29 mouse cellular contexts compared by ENCODE assay signal in the genomic region with DNA sequence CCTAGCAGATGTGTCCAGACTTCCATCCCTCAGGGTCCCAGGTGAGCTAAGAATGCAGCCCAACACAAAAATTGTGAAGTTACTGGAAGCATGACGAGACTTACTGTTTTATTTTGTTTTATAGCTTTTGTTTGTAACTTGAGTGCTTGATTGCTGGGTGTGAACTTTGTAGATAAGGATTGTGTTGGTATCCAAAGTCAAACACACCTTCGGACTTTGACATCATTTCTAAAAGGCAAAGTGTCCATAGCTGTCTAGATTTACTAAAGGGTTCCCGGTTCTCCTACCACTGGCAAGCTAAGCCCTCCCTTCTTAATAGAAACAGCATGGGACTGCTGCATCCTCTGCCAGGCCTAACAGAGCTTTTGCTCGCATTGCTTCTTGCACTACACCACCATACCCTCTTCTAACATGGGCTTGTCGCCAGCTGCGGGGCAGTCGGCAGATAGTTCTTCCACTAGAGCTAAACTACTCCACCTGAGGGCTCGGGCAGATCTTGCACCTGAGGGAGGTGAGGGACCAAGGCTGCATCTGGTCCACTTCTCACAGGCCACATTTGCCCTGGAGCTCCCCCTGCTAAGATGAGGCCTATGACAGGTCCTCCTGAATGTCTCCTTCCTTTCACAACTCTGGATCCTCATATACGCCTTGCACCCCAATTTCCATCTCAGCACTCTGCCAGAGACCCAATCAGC. TPM values are rescaled to one million over a fixed set of nuclear protein-coding genes. Genes with fewer than 3 reads are reported as not detected.
DNase-seq lines count a peak whose midpoint lies in the region; ATAC-seq and TF ChIP-seq lines count a peak whose summit lies in the region.
"Had no signal": no experiment of that assay in that cellular context is flagged by ENCODE, and none has a peak within 500 bp of the region (broad histone marks: within the 10 kb centered on the region; RNA-seq: fewer than 3 reads in every experiment).

No protein-coding gene starts in this region.

- no peaks in the 10 kb centered on the region for H3K27me3 ChIP-seq in liver, embryonic 16.5 days (ENCODE audit: control insufficient read depth, insufficient read depth, low read depth, low read length)
- H3K27me3 ChIP-seq in liver, embryonic 11.5 days (replicated peaks; ENCODE audit: control insufficient read depth, insufficient read depth, low read length): no peaks in the 10 kb centered on the region
- no peaks in the 10 kb centered on the region for H3K27me3 ChIP-seq in intestine, embryonic 16.5 days (replicated peaks; ENCODE audit: control insufficient read depth, insufficient read depth, low read length)
- no peaks in the 10 kb centered on the region for H3K27me3 ChIP-seq in liver, postnatal 0 days (ENCODE audit: insufficient read depth, low read length)
- H3K27me3 ChIP-seq: embryonic facial prominence, embryonic 13.5 days; forebrain, embryonic 12.5 days; forebrain, embryonic 15.5 days; heart, embryonic 12.5 days; heart, embryonic 15.5 days; hindbrain, embryonic 12.5 days; hindbrain, embryonic 15.5 days had no signal

- no peak overlapping the region for H3K4me3 ChIP-seq in liver, embryonic 16.5 days (ENCODE audit: low read depth, low read length)
- no peak overlapping the region for H3K4me3 ChIP-seq in liver, embryonic 11.5 days (ENCODE audit: low read depth, low read length)
- H3K4me3 ChIP-seq in intestine, embryonic 16.5 days (ENCODE audit: low read length): no peak overlapping the region
- no peak overlapping the region for H3K4me3 ChIP-seq in liver, postnatal 0 days (ENCODE audit: low read depth, low read length)
- H3K4me3 ChIP-seq: embryonic facial prominence, embryonic 10.5 days; embryonic facial prominence, embryonic 13.5 days; erythroblast, embryonic 14.5 days; forebrain, embryonic 12.5 days; forebrain, embryonic 15.5 days; heart, embryonic 12.5 days; heart, embryonic 15.5 days; hindbrain, embryonic 12.5 days; hindbrain, embryonic 15.5 days had no signal

- TF ChIP-seq EP300 in liver, postnatal 0 days (IDR thresholded peaks at IDR 0.05; ENCODE audit: low read depth): no peak

- WGBS in liver, embryonic 16.5 days (ENCODE audit: insufficient replicate concordance): 57% methylated on average over 9 of the region's 9 CpGs
- WGBS in liver, embryonic 11.5 days: 82% methylated on average over 9 of the region's 9 CpGs
- 79% methylated on average over 9 of the region's 9 CpGs for WGBS in intestine, embryonic 16.5 days
- WGBS in liver, postnatal 0 days (ENCODE audit: insufficient replicate concordance): 70% methylated on average over 9 of the region's 9 CpGs

- no peak overlapping the region for H3K9ac ChIP-seq in liver, embryonic 16.5 days (ENCODE audit: low read depth, low read length)
- no peak overlapping the region for H3K9ac ChIP-seq in liver, embryonic 11.5 days (ENCODE audit: low read depth, low read length)
- H3K9ac ChIP-seq in intestine, embryonic 16.5 days (ENCODE audit: low read depth, low read length): no peak overlapping the region
- H3K9ac ChIP-seq in liver, postnatal 0 days (replicated peaks): no peak overlapping the region
- H3K9ac ChIP-seq: embryonic facial prominence, embryonic 13.5 days; forebrain, embryonic 12.5 days; forebrain, embryonic 15.5 days; heart, embryonic 12.5 days; heart, embryonic 15.5 days; hindbrain, embryonic 12.5 days; hindbrain, embryonic 15.5 days had no signal

- TF ChIP-seq CTCF in liver, postnatal 0 days (IDR thresholded peaks at IDR 0.05; ENCODE audit: low read depth): no peak

- no peak for DNase-seq in liver, embryonic 11.5 days (ENCODE audit: low spot score)
- DNase-seq in liver, postnatal 0 days: no peak
- DNase-seq in yolk sac, embryonic 10.5 days (ENCODE audit: low spot score): peak; percentile 13
- DNase-seq in B cell, adult 2 months: no peak
- no peak for DNase-seq in adrenal gland, adult 18-20 months (ENCODE audit: low spot score in 2 of 2)
- DNase-seq in urinary bladder, postnatal 25 days (ENCODE audit: low spot score): no peak
- DNase-seq: adrenal gland, adult 2 months; adrenal gland, postnatal 14 days; cerebellum, adult 11 months; cerebellum, adult 2 months; cerebellum, adult 9-11 months; cerebellum, postnatal 25 days; embryo, embryonic 11 days; gastrocnemius, postnatal 25 days; heart, adult 18-20 months; heart, postnatal 10 days; heart, postnatal 36 days had no signal

- no peaks in the 10 kb centered on the region; the same call in 1 of the 2 replicates for H3K36me3 ChIP-seq in liver, embryonic 16.5 days (ENCODE audit: control insufficient read depth, insufficient read depth)
- H3K36me3 ChIP-seq in liver, embryonic 11.5 days (ENCODE audit: control insufficient read depth, insufficient read depth, low read length): no peaks in the 10 kb centered on the region
- H3K36me3 ChIP-seq in intestine, embryonic 16.5 days (ENCODE audit: control insufficient read depth, insufficient read depth, low read length): no peaks in the 10 kb centered on the region
- H3K36me3 ChIP-seq in liver, postnatal 0 days (replicated peaks; ENCODE audit: insufficient read depth, low read length): no peaks in the 10 kb centered on the region
- H3K36me3 ChIP-seq: heart, embryonic 15.5 days; hindbrain, embryonic 15.5 days had no signal

- H3K9me3 ChIP-seq in liver, embryonic 16.5 days (replicated peaks; ENCODE audit: control insufficient read depth, low read length): no peaks in the 10 kb centered on the region
- H3K9me3 ChIP-seq in liver, embryonic 11.5 days (ENCODE audit: control insufficient read depth, low read length): no peaks in the 10 kb centered on the region
- H3K9me3 ChIP-seq in intestine, embryonic 16.5 days (ENCODE audit: control insufficient read depth, low read length): no peaks in the 10 kb centered on the region
- H3K9me3 ChIP-seq in liver, postnatal 0 days (ENCODE audit: low read length): no peaks in the 10 kb centered on the region
- H3K9me3 ChIP-seq: embryonic facial prominence, embryonic 10.5 days; embryonic facial prominence, embryonic 13.5 days; forebrain, embryonic 12.5 days; forebrain, embryonic 15.5 days; heart, embryonic 12.5 days; heart, embryonic 15.5 days; hindbrain, embryonic 12.5 days; hindbrain, embryonic 15.5 days had no signal

- H3K27ac ChIP-seq in liver, embryonic 16.5 days (ENCODE audit: low read length): peak overlapping the region; percentile 22; the same call in 1 of the 2 replicates
- H3K27ac ChIP-seq in liver, embryonic 11.5 days (ENCODE audit: low read depth, low read length): no peak overlapping the region
- peak overlapping the region; percentile 83 for H3K27ac ChIP-seq in intestine, embryonic 16.5 days (ENCODE audit: low read length)
- peak overlapping the region; percentile 55 for H3K27ac ChIP-seq in liver, postnatal 0 days (ENCODE audit: low read depth)
- H3K27ac ChIP-seq: embryonic facial prominence, embryonic 10.5 days; embryonic facial prominence, embryonic 13.5 days; forebrain, embryonic 12.5 days; forebrain, embryonic 15.5 days; heart, embryonic 15.5 days; hindbrain, embryonic 12.5 days; hindbrain, embryonic 15.5 days had no signal

- H3K4me2 ChIP-seq in liver, embryonic 16.5 days (ENCODE audit: low read depth, low read length): no peak overlapping the region
- H3K4me2 ChIP-seq in liver, embryonic 11.5 days: no peak overlapping the region
- H3K4me2 ChIP-seq in intestine, embryonic 16.5 days (ENCODE audit: low read depth, low read length): 0 out of 2 replicates have a peak overlapping the region, but pooled peaks have one; percentile 17
- no peak overlapping the region for H3K4me2 ChIP-seq in liver, postnatal 0 days (ENCODE audit: low read depth, low read length)
- H3K4me2 ChIP-seq: embryonic facial prominence, embryonic 13.5 days; forebrain, embryonic 12.5 days; forebrain, embryonic 15.5 days; heart, embryonic 12.5 days; heart, embryonic 15.5 days; hindbrain, embryonic 12.5 days; hindbrain, embryonic 15.5 days had no signal

- peaks cover 6% of the 10 kb centered on the region for H3K4me1 ChIP-seq in liver, embryonic 16.5 days (ENCODE audit: control insufficient read depth, low read depth, low read length)
- H3K4me1 ChIP-seq in liver, embryonic 11.5 days (replicated peaks; ENCODE audit: control insufficient read depth, insufficient read depth, low read length): no peaks in the 10 kb centered on the region
- H3K4me1 ChIP-seq in intestine, embryonic 16.5 days (ENCODE audit: control insufficient read depth, insufficient read depth, low read length): peaks cover 13% of the 10 kb centered on the region; the same call in 1 of the 2 replicates
- peaks cover 4% of the 10 kb centered on the region; the same call in 1 of the 2 replicates for H3K4me1 ChIP-seq in liver, postnatal 0 days (ENCODE audit: insufficient read depth)
- H3K4me1 ChIP-seq: embryonic facial prominence, embryonic 10.5 days; embryonic facial prominence, embryonic 13.5 days; forebrain, embryonic 12.5 days; forebrain, embryonic 15.5 days; heart, embryonic 12.5 days; heart, embryonic 15.5 days; hindbrain, embryonic 12.5 days; hindbrain, embryonic 15.5 days had no signal

- ATAC-seq in liver, embryonic 16.5 days (ENCODE audit: low read depth): peak; percentile 48; the same call in 1 of the 2 replicates
- ATAC-seq in liver, embryonic 11.5 days (replicated peaks; ENCODE audit: low FRiP score): no peak
- ATAC-seq in intestine, embryonic 16.5 days: peak; percentile 83
- ATAC-seq in liver, postnatal 0 days: peak; percentile 62
- ATAC-seq: activated CD4-positive, CD25-positive, alpha-beta regulatory T cell, adult 4 months; forebrain, embryonic 15.5 days had no signal

RNA-seq across cellular contexts. Expression of a gene that starts 16.9 kb away (rescaled TPM):
- polyA plus RNA-seq in liver, embryonic 16.5 days (2015; fragmentation: Nextera tagmentation; extraction: Ambion mirVana): 1.3 and 1.8 TPM in 2 replicates
- polyA plus RNA-seq in liver, embryonic 11.5 days (2014; fragmentation: Nextera tagmentation; extraction: Ambion mirVana): not detected in 2 replicates
- 135 and 144 TPM in 2 replicates for polyA plus RNA-seq in intestine, embryonic 16.5 days (2015; fragmentation: Nextera tagmentation; extraction: Ambion mirVana)
- polyA plus RNA-seq in liver, postnatal 0 days (2015; fragmentation: Nextera tagmentation; extraction: Ambion mirVana): 1.1 and 1.9 TPM in 2 replicates
- total RNA-seq in adrenal gland, adult 18-20 months (2021): not detected
- total RNA-seq: adrenal gland, adult 2 months; adrenal gland, postnatal 14 days; heart, postnatal 36 days had no signal
- polyA plus RNA-seq: activated CD4-positive, CD25-positive, alpha-beta regulatory T cell, adult 4 months; adrenal gland, adult 2 months; erythroblast, embryonic 14.5 days; heart, embryonic 12.5 days had no signal

Comparison
In these comparisons a context has a peak if more than half of its experiments do, and no peak if none do; other contexts are left out.
1. RNA of a gene that starts 16.9 kb away (polyA plus RNA-seq): 135 to 144 TPM in intestine, embryonic 16.5 days; 1.3 to 1.8 TPM in liver, embryonic 16.5 days, 1.1 to 1.9 TPM in liver, postnatal 0 days and not detected in liver, embryonic 11.5 days; every median in the first group is over 10 times any median in the second.